Mouse (Mus musculus): ENCODE measurements around the gene Tut1. TPM values are rescaled to one million over a fixed set of nuclear protein-coding genes. Genes with fewer than 3 reads are reported as not detected.
A peak's percentile ranks its signal among the peaks of the same experiment; 100 is the strongest.

Gene Tut1
- total RNA-seq (2014; fragmentation: Nextera tagmentation) (17.8 and 28.9 TPM in 2 replicates), total RNA-seq (2017) (14.5 and 21.8 TPM in 2 replicates)

DNA sequence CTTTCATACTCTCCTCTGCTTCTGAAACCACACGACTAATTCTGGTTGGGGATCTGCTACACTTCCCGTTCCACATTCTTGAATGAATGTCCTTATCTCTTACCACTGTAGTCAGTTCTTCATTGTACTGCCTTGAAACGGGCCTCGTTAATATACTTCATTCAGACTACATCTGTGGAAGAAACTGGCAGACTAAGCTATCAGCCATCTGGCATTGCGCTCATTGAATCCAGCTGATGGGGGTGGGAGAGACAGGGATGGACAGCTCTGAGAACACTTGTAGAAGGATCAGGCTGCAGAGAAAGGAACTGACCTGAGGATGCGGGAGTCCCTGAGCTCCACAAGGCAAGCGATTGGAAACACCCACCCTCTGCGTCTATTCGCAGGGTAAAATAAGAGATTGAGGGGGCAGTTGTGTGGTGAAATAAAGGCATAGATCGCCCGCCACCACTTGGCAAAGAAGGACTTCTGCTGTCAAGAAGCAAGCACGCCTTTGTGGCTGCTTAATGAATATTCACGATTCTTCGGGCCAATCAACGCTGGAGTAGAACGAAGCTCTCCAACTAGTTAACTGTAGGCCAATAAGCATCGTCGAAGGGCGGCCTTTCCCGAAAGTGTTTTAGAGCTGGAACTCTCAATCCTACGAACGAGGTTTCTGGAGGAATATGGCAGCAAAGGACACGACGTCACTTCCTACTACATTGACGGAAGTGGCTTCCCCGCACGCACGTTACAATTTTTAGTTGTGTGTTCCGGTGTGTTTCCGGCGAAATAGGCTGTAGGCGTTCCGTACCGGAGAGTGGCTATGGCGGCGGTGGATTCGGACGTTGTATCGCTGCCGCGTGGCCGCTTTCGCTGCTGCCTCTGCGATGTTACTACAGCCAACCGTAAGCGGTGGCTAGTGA is at the start of gene Tut1:
Tut1 (plus strand) TSS at position 713 of the 905 bp plus-strand sequence.
- ATAC-seq (replicated peaks; ENCODE audit: poor library complexity, severe bottlenecking) = peak; percentile 95

DNA sequence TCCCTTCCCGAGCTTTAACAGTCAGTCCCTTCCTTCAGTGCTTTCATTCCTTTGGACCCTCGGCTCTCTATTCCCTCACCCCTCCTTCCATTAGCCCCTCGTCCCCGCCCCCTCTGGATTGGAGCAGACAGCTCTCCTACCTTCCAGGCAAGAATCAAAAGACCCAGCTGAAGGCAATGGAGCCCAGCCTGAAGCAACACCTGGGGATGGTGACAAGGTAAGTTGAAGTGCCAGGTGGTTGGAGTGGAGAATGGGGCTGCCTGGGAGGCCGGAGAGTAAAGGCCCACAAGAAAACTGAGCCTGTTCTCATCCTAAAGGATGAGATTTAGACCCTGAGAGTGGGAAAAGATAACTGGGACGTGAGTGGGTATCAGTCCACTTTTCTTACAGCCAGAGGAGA is 45.1 kb upstream of the Tut1 start:
- ATAC-seq (replicated peaks; ENCODE audit: poor library complexity, severe bottlenecking) = no peak

DNA sequence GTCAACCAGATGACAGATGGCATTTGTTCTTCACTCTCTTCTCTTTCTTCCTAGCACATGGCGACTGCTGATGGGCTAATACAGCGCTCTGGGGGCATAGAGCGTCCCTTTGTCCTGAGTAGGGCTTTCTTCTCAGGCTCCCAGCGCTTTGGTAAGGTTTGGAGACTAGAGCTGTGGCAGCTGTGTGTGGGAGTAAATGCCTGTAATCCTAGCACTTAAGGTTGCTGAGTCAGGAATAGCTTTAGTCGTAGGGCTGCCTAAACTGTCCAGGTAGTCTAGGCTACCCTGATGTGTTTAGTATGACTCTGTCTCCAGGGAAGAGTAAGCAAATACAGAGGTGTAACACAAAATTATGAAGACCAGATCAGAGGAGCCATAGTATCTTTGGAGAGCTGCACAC is 41.8 kb upstream of the Tut1 start:
- ATAC-seq (replicated peaks; ENCODE audit: poor library complexity, severe bottlenecking) = no peak

- ATAC-seq (replicated peaks; ENCODE audit: poor library complexity, severe bottlenecking) = no peak
Measured at GRCm38 (mm10) chr19:8914212-8914611, 39.4 kb upstream of the Tut1 start.

GRCm38 (mm10) chr19:8919000-8919399 is 34.6 kb upstream of the Tut1 start:
- ATAC-seq (replicated peaks; ENCODE audit: poor library complexity, severe bottlenecking) = no peak

GRCm38 (mm10) chr19:8919684-8920072 is 34.0 kb upstream of the Tut1 start:
- no peak for ATAC-seq (replicated peaks; ENCODE audit: poor library complexity, severe bottlenecking)

DNA sequence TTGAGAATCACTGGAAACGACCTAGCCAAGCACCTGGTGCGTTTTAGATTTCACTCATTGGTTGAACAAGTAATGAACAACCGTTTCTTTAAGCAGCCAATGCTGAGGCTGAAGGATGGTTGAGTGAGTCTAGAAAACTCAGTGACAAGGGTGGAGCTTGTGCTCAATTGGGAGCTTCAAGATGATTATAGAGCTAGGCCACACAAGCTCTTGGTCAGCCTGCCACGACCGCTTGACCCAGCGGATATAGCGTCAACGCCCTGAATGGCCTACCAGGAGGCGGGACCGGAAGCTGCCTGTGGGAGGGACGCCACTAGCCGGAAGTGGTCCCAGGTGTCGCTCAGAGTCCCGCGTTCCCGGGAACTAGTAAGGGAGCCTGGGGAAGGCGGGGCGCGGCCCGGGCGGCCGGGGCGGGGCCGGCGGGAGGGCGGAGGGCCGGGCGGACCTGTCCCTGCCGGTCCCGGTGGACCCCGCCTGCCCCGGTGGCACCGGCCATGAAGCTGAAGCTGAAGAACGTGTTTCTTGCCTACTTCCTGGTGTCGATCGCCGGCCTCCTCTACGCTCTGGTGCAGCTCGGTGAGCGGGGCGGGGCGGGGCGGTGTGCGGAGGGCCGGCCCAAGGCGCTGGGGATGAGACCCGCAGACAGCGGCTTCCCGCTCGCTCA is 33.4 kb upstream of the Tut1 start, which contains the start of gene B3gat3:
B3gat3 (plus strand) TSS at position 302 of the 664 bp plus-strand sequence.
- ATAC-seq (replicated peaks; ENCODE audit: poor library complexity, severe bottlenecking) = peak; percentile 90

DNA sequence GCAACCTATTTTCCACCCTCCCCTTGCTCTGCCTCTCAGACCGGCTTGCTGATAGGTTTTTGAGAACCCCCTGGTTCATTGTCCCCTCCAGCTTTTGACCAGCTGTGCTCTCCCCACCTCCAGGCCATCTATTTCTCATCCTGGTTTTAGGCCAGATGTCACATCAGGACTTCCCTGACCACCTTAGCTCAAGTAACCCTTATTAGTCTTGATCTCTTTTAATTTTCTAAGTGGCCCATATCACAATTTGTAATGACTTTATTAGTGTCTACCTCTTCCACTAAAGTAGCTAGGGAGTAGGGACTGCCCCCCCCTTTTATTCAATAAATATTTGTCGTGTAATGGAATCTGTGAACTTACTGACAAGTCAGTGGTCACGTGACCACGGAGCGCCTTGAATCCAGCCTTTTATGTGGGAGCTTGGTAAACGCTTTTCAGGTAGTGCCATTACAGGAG is 32.8 kb upstream of the Tut1 start:
- ATAC-seq (replicated peaks; ENCODE audit: poor library complexity, severe bottlenecking) = no peak

- no peak for ATAC-seq (replicated peaks; ENCODE audit: poor library complexity, severe bottlenecking)
Measured at GRCm38 (mm10) chr19:8921741-8922140, 31.9 kb upstream of the Tut1 start.

GRCm38 (mm10) chr19:8926766-8927165 is 26.9 kb upstream of the Tut1 start:
- no peak for ATAC-seq (replicated peaks; ENCODE audit: poor library complexity, severe bottlenecking)

DNA sequence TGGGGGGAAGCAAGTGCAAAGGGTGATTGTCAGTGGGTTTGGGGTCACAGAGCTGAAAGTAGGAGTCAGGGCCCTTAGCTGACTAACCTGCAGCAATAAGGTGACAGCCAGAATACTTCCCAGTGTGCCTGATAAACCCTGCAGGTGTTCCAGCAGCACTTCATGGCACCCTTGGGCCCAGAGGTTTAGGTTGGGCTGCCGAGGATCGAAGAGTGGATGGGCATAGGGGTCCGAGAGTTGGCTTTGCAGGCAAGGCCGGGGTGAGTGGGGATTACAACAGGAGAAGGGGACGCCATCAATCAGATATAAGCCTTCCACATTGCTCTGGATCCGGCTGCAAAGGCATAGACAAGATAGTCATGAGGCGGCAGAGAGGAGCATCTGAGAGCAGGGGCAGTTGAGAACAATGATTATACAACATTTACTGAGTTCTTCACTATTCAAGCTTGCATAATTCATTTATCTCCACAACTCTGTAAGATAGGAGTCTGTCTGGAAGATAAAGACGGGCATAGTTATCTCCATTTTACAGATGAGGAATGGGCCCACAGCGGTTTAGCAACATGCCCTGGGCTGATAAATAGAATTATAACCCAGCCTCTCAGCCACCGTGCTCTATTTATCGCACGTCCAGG is 25.6 kb upstream of the Tut1 start:
- ATAC-seq (replicated peaks; ENCODE audit: poor library complexity, severe bottlenecking) = no peak

DNA sequence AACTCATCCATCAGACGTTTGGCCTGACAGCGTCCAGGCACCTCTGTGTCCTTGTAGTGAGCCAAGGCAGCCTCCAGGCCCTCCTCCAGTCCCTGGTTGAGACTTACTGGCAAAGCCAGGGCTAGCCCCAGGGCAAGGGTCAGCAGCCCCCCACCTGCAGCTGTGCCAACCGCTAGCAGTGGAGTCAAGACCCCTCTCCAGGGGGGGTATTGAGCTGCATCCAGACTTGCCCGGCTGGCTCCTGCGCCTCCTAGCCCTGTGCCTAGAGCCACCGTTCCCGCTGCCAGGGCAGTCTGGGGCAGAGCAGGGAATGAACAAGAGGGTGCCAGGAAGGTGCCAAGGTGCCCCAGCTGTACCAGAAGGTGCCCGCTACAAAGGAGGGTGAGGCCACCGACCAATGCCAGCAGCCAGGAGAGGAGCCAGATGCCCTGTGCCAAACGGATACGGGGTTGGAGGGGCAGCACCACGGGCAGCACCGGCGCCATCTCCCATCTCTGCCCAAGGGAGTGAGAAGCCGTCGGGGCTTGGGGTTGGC is 24.9 kb upstream of the Tut1 start:
- ATAC-seq (replicated peaks; ENCODE audit: poor library complexity, severe bottlenecking) = no peak

GRCm38 (mm10) chr19:8929224-8930088 is 24.2 kb upstream of the Tut1 start, which contains the start of the genes Rom1 and Eml3:
TSS of gene Rom1 (minus strand) at chr19:8929356.
TSS of gene Eml3 (plus strand) at chr19:8929552.
- peak; percentile 87 for ATAC-seq (replicated peaks; ENCODE audit: poor library complexity, severe bottlenecking)

- ATAC-seq (replicated peaks; ENCODE audit: poor library complexity, severe bottlenecking) = no peak
Measured at GRCm38 (mm10) chr19:8930117-8930516, 23.5 kb upstream of the Tut1 start.

GRCm38 (mm10) chr19:8930771-8931170 is 22.9 kb upstream of the Tut1 start:
- ATAC-seq (replicated peaks; ENCODE audit: poor library complexity, severe bottlenecking) = no peak

DNA sequence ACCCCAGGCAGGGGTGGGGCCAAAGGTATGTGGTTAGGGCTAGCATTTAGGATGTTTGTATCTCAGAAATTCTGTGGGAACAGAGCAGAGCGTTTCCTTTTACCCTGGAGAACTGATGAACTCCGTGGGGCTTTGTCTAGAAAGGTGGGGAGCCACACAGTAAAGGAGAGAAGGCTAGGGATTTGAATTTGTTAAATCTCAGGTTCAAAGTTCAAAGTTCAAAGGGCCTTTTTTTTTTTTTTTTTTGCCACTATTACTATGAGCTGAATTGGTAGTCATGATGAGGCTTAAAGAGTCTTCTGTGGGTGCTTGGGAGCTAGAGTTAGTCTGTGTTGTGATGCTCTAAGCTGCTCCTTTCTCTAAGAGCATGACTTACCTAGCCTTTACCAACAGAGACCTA is 16.9 kb upstream of the Tut1 start:
- no peak for ATAC-seq (replicated peaks; ENCODE audit: poor library complexity, severe bottlenecking)

DNA sequence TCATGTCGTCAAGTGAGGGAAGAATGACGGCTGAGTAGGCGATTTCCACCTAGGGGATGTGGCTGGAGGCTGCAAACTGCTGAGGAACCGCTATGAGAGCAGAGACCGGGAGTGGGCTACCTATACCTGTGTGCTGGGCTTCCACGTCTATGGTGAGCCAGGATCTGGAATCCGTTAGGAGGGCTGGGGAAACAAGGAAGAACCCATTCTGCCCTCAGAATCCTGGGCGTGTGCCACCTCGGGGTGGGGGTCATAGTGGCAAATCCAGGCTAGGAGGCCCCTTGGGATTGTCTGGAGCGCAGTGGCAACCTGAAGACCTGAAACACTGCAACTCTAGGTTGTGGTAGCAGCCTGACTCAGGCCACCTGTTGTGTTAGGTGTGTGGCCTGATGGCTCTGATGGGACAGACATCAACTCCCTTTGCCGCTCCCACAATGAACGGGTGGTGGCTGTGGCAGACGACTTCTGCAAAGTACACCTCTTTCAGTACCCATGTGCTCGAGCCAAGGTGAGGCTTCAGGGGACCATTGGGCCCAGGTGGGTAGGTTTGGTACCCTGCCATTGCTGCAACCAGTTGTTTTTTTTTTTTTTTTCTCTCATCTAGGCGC is 13.0 kb upstream of the Tut1 start:
- ATAC-seq (replicated peaks; ENCODE audit: poor library complexity, severe bottlenecking) = no peak

GRCm38 (mm10) chr19:8941136-8941514 is 12.5 kb upstream of the Tut1 start:
- no peak for ATAC-seq (replicated peaks; ENCODE audit: poor library complexity, severe bottlenecking)

GRCm38 (mm10) chr19:8941515-8942217 is 12.0 kb upstream of the Tut1 start, which contains the start of gene Mta2:
TSS of gene Mta2 (plus strand) at chr19:8941875.
- ATAC-seq (replicated peaks; ENCODE audit: poor library complexity, severe bottlenecking) = peak; percentile 83
